Mouse (Mus musculus) thymus, adult 2 months (tissue): ENCODE measurements at regions not wholly inside any gene's neighbourhood (a gene's known extent, or its start where the extent isn't known, plus 50 kb on each side); places are given as distances from the start of the nearest gene placed in this dataset.
A peak's percentile ranks its signal among the peaks of the same experiment; 100 is the strongest.

ENCODE experiments used
- DNase-seq: peaks from one replicate; pipeline ENCODE4 v3.0.0; 2021
- H3K27ac ChIP-seq: fragments of 200-500 bp; 2 replicates; pipeline ENCODE4 v1.5.1; 2012; ENCODE audit warnings: low read length, control low read depth; ENCODE audit not compliant: control insufficient read depth, insufficient read depth
- H3K27me3 ChIP-seq: fragments of 200-500 bp; 2 replicates; pipeline ENCODE4 v1.6.1; 2012; ENCODE audit warnings: mild to moderate bottlenecking, low read length, moderate library complexity, mixed read lengths; ENCODE audit not compliant: control insufficient read depth, insufficient read depth
- H3K36me3 ChIP-seq: fragments of 200-500 bp; 2 replicates; pipeline ENCODE4 v1.6.1; 2012; ENCODE audit warnings: mild to moderate bottlenecking, low read length, moderate library complexity; ENCODE audit not compliant: control insufficient read depth, insufficient read depth
- H3K4me1 ChIP-seq: fragments of 200-500 bp; replicated peaks from 2 replicates; pipeline ENCODE4 v1.6.1; 2012; ENCODE audit warnings: low read length; ENCODE audit not compliant: control insufficient read depth, insufficient read depth
- H3K4me3 ChIP-seq: fragments of 200-500 bp; 2 replicates; pipeline ENCODE4 v1.5.1; 2012; ENCODE audit warnings: mild to moderate bottlenecking, low read length, control low read depth, moderate library complexity; ENCODE audit not compliant: control insufficient read depth, insufficient read depth
- CTCF ChIP-seq: fragments of 200-500 bp; IDR thresholded peaks from 2 replicates; pipeline ENCODE4 v1.5.1; 2012; ENCODE audit warnings: mild to moderate bottlenecking, control low read depth, low read length, moderate library complexity, borderline replicate concordance; ENCODE audit not compliant: control insufficient read depth, poor library complexity, insufficient read depth; ENCODE audit errors: extremely low read depth
- POLR2A ChIP-seq: fragments of 200-500 bp; IDR thresholded peaks from 2 replicates; pipeline ENCODE4 v1.6.1; 2012; ENCODE audit warnings: mild to moderate bottlenecking, low read length, control low read depth, moderate library complexity; ENCODE audit not compliant: control insufficient read depth, poor library complexity, insufficient read depth; ENCODE audit errors: extremely low read depth
- WGBS: fragments of 180-500 bp; shearing (Covaris S2); methylation state at CpG from one replicate; pipeline ENCODE4 v1.1.7; 2018; 5-methylcytosine and 5-hydroxymethylcytosine counted together

DNA sequence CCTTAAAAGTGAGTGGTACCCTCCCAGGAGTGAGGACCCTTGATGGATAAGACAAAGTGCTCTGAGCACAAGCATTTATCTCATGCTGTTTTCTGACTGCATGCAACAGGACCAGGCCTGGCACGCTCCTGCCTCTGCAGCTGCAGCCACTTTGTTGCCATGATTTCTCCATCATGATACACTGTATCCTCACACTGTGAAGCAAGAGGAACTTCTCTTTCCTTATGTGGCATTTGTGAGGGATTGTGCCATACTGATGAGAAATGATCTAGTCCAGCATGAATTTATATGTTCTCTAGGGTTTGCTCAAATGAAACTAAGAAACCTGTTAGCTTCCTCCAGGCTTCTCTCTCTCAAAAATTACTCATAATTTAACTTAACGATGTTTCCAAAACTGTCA lies 380.2 kb upstream of the Trib2 start:
- no peak for TF ChIP-seq POLR2A
- no peak for TF ChIP-seq CTCF
- no peaks in the 10 kb centered on the region for H3K27me3 ChIP-seq
- DNase-seq, result no peak
- no peaks in the 10 kb centered on the region for H3K36me3 ChIP-seq
- H3K4me1 ChIP-seq, result no peaks in the 10 kb centered on the region
- H3K27ac ChIP-seq, result no peak overlapping the region
- no peak overlapping the region for H3K4me3 ChIP-seq
- 92% methylated on average over 2 of the region's 2 CpGs for WGBS

DNA sequence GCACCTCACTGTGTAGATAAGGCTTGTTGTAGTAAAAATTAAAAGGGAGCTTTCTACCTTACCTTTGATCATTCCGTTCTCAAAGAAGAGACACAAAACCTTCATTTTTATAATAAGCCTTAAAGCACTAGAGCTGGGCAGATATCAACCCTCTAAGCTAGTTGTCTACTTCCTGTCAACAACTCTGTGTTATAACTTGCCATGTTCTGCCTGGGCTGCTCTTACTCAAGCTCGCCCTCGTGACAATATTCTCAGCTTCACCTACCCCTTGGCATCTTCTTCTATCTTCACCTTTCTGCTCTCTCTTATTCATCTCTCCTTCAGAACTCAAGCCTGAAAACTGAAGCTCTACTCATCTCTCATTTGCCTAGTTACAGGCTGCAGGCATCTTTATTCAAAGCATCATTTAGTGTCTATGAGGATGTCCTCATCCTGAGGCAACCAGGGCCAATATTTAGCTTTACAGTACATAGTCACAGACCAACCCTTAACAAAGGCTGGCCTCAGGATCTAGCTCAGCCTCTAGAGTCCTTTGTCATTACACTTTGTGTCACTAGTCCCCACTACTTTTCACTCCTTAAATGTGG lies 375.2 kb upstream of the Trib2 start:
- WGBS, result 82% methylated on average over 3 of the region's 3 CpGs
- no peak for DNase-seq
- Histone ChIP-seq H3K27ac (no peak overlapping the region), H3K36me3 (no peaks in the 10 kb centered on the region), H3K4me3 (no peak overlapping the region), H3K4me1 (peaks cover 4% of the 10 kb centered on the region; the same call in 1 of the 2 replicates), H3K27me3 (no peaks in the 10 kb centered on the region)
- TF ChIP-seq CTCF, result no peak
- no peak for TF ChIP-seq POLR2A

DNA sequence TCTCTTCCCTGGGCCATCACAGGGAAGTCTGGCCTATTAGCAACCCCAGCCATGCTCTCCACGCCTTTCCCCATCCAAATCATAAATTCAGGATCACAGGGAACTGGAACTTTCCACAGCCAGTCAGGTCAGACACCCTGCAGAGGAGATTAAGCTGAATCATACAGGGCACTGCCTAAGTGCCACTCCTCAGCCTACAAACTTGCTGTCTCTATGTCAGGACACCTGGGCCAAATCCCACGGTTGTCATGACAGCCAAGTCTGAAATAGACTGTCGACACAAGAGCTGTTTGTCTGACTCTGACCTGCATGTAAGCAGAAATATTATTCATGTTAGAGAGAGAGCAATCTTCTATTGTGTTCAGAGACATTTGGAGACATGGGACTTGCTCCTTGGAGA lies 374.0 kb upstream of the Trib2 start:
- H3K36me3 ChIP-seq, result no peaks in the 10 kb centered on the region

DNA sequence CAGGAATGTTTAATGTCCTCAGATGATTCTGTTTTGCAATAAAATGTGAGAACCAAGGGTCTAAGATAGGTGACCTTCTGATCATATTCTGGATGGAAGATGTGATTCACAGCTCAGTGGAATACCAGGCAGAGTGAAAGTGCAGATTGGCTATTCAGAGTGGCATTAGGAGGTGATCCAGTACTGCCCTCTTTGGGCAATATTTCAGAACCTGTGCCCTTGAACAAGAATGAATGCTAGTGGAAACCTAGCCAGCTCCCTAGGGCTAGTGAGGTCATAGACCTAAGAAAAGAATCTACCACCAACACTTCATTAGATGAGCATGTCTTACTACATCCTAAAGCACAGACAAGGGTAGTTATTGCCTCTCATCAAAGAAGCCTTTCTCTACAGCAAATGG lies 372.7 kb upstream of the Trib2 start:
- DNase-seq, result no peak
- Histone ChIP-seq H3K27ac (no peak overlapping the region), H3K27me3 (no peaks in the 10 kb centered on the region), H3K4me1 (peaks cover 13% of the 10 kb centered on the region), H3K4me3 (no peak overlapping the region), H3K36me3 (no peaks in the 10 kb centered on the region)
- TF ChIP-seq POLR2A, result no peak
- TF ChIP-seq CTCF, result no peak

More for the DNA sequence above, 374.0 kb upstream of the Trib2 start:
- 42% methylated on average over 3 of the region's 3 CpGs for WGBS
- peak; percentile 8 for DNase-seq
- Histone ChIP-seq H3K4me1 (peaks cover 10% of the 10 kb centered on the region), H3K4me3 (no peak overlapping the region), H3K27ac (no peak overlapping the region), H3K27me3 (no peaks in the 10 kb centered on the region)
- TF ChIP-seq POLR2A, result no peak
- no peak for TF ChIP-seq CTCF

DNA sequence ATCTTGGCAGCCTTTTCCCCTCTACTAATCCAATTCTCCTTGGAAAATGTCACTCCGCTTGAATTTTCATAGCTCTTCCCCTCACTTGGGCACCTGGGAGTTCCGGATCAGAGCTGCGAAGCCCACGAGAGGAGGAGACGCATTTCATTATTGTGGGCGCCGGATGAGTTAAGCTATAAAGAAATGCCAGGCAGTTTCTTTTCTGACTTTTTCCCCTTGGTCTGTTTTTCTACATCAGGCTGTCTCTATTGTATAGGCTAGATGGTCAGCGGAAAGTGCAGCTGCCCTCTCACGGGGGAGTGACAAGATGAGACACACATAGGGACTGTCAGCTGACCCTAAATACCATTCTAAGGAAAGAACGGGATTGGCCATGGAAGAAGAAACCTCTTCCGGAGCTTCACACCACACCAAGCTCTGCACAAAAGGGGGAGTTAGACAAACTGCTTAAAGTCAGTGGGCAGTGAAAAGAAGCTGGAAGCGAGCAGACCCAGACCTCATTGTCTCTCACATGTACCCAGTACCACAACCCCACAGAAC lies 369.3 kb upstream of the Trib2 start:
- peaks cover 13% of the 10 kb centered on the region for H3K4me1 ChIP-seq
- peak overlapping the region; percentile 18; the same call in 1 of the 2 replicates for H3K4me3 ChIP-seq

DNA sequence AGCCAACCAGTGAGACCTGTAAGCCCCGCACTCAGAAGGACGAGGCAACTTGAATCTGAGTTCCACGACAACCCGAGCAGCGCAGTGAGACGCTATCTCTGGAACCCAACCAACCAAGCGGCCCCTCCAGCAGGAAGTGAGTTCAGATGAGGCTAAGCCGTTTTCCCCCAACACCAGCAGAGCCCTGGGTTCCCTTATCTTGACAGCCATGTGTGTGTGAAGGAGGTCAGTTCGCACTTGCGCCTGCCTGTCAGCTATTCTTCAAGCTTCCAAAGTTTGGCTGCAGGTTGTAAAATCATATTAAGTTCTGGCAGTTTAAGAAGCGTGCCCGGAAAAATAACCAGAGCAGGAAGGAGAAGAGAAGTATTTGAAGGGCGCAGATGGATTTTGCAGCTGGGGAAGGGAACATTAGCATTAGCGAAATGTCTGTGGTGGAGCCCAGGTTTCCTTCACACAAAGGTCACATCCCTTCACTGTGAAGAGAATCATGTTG lies 368.8 kb upstream of the Trib2 start:
- H3K4me3 ChIP-seq, result peak overlapping the region; percentile 18
- H3K27ac ChIP-seq, result no peak overlapping the region
- H3K27me3 ChIP-seq, result no peaks in the 10 kb centered on the region
- H3K4me1 ChIP-seq, result peaks cover 10% of the 10 kb centered on the region
- H3K36me3 ChIP-seq, result no peaks in the 10 kb centered on the region
- TF ChIP-seq POLR2A, result no peak
- TF ChIP-seq CTCF, result no peak
- WGBS, result 2% methylated on average over 14 of the region's 14 CpGs
- peak; percentile 62 for DNase-seq

More for the DNA sequence above, 369.3 kb upstream of the Trib2 start:
- H3K27ac ChIP-seq, result no peak overlapping the region
- H3K36me3 ChIP-seq, result no peaks in the 10 kb centered on the region
- H3K27me3 ChIP-seq, result no peaks in the 10 kb centered on the region
- 19% methylated on average over 12 of the region's 12 CpGs for WGBS
- DNase-seq, result peak; percentile 11
- TF ChIP-seq CTCF (no peak), POLR2A (no peak)
